Mouse (Mus musculus): Measurements from ENCODE around the gene Morf4l1. TPM values are rescaled to one million over a fixed set of nuclear protein-coding genes. Genes with fewer than 3 reads are reported as not detected.
A peak's percentile ranks its signal among the peaks of the same experiment; 100 is the strongest.

Gene Morf4l1
- polyA plus RNA-seq (2014; fragmentation: Nextera tagmentation; extraction: Ambion mirVana) = 470 and 473 TPM in 2 replicates

- H3K4me2 ChIP-seq (ENCODE audit: low read depth, severe bottlenecking) = peak within 1 kb of the TSS; percentile 71
- H3K4me3 ChIP-seq (ENCODE audit: low read depth, low read length) = peak within 1 kb of the TSS; percentile 82
- peak; percentile 98 for ATAC-seq (ENCODE audit: insufficient number of reproducible peaks, low FRiP score, low TSS enrichment, low read depth)
- H3K9ac ChIP-seq (ENCODE audit: low read length) = peak within 1 kb of the TSS; percentile 99
- no peaks in the 10 kb centered on the region for H3K36me3 ChIP-seq (ENCODE audit: control insufficient read depth, insufficient read depth, low read length)
- WGBS = 2% methylated on average over 39 of the region's 40 CpGs
- no peaks in the 10 kb centered on the region for H3K27me3 ChIP-seq (ENCODE audit: control insufficient read depth, insufficient read depth, low read length)
- H3K9me3 ChIP-seq (ENCODE audit: control insufficient read depth, low read length) = no peaks in the 10 kb centered on the region
- DNase-seq (ENCODE audit: low spot score) = peak; percentile 97
- peak within 1 kb of the TSS; percentile 95 for H3K27ac ChIP-seq (replicated peaks; ENCODE audit: low read depth, low read length)
- H3K4me1 ChIP-seq (ENCODE audit: control insufficient read depth, insufficient read depth, low read length) = no peaks in the 10 kb centered on the region
Observed at GRCm38 (mm10) chr9:90114567-90115307, at the start of gene Morf4l1. Morf4l1 (minus strand) TSS chr9:90114774.

GRCm38 (mm10) chr9:90163749-90164095 lies 49.1 kb upstream of the Morf4l1 start:
- H3K9me3 ChIP-seq (ENCODE audit: control insufficient read depth, low read length) = no peaks in the 10 kb centered on the region
- no peak for DNase-seq (ENCODE audit: low spot score)
- no peak overlapping the region for H3K27ac ChIP-seq (replicated peaks; ENCODE audit: low read depth, low read length)
- no peaks in the 10 kb centered on the region for H3K36me3 ChIP-seq (ENCODE audit: control insufficient read depth, insufficient read depth, low read length)
- peak; percentile 58 for ATAC-seq (ENCODE audit: insufficient number of reproducible peaks, low FRiP score, low TSS enrichment, low read depth)
- peak overlapping the region; percentile 77 for H3K4me2 ChIP-seq (ENCODE audit: low read depth, severe bottlenecking)
- H3K9ac ChIP-seq (ENCODE audit: low read length) = peak overlapping the region; percentile 81
- H3K27me3 ChIP-seq (ENCODE audit: control insufficient read depth, insufficient read depth, low read length) = no peaks in the 10 kb centered on the region
- peak overlapping the region; percentile 54 for H3K4me3 ChIP-seq (ENCODE audit: low read depth, low read length)
- H3K4me1 ChIP-seq (ENCODE audit: control insufficient read depth, insufficient read depth, low read length) = peaks cover 4% of the 10 kb centered on the region; the same call in 1 of the 2 replicates
- WGBS = under 1% methylated on average over 17 of the region's 18 CpGs

GRCm38 (mm10) chr9:90162926-90163748 lies 48.6 kb upstream of the Morf4l1 start, which contains the start of gene Adamts7:
Adamts7 (plus strand) TSS chr9:90163069.
- Histone ChIP-seq H3K4me3 (ENCODE audit: low read depth, low read length) (peak within 1 kb of the TSS; percentile 54), H3K27ac (replicated peaks; ENCODE audit: low read depth, low read length) (no peak within 1 kb of the TSS; the same call in 1 of the 2 replicates), H3K36me3 (ENCODE audit: control insufficient read depth, insufficient read depth, low read length) (no peaks in the 10 kb centered on the region), H3K27me3 (ENCODE audit: control insufficient read depth, insufficient read depth, low read length) (no peaks in the 10 kb centered on the region), H3K9me3 (ENCODE audit: control insufficient read depth, low read length) (no peaks in the 10 kb centered on the region), H3K4me2 (ENCODE audit: low read depth, severe bottlenecking) (peak within 1 kb of the TSS; percentile 77), H3K4me1 (ENCODE audit: control insufficient read depth, insufficient read depth, low read length) (peaks cover 4% of the 10 kb centered on the region; the same call in 1 of the 2 replicates), H3K9ac (ENCODE audit: low read length) (peak within 1 kb of the TSS; percentile 81)
- DNase-seq (ENCODE audit: low spot score) (peak; percentile 79), ATAC-seq (ENCODE audit: insufficient number of reproducible peaks, low FRiP score, low TSS enrichment, low read depth) (peak; percentile 69)
- WGBS = under 1% methylated on average over 52 of the region's 60 CpGs

- H3K27ac ChIP-seq (replicated peaks; ENCODE audit: low read depth, low read length) = no peak overlapping the region; the same call in 1 of the 2 replicates
- WGBS = 10% methylated on average over 18 of the region's 29 CpGs
- H3K4me2 ChIP-seq (ENCODE audit: low read depth, severe bottlenecking) = peak overlapping the region; percentile 77
- DNase-seq (ENCODE audit: low spot score) (peak; percentile 74), ATAC-seq (ENCODE audit: insufficient number of reproducible peaks, low FRiP score, low TSS enrichment, low read depth) (peak; percentile 78)
- H3K9ac ChIP-seq (ENCODE audit: low read length) = peak overlapping the region; percentile 81
- no peaks in the 10 kb centered on the region for H3K9me3 ChIP-seq (ENCODE audit: control insufficient read depth, low read length)
- no peaks in the 10 kb centered on the region for H3K36me3 ChIP-seq (ENCODE audit: control insufficient read depth, insufficient read depth, low read length)
- peak overlapping the region; percentile 54 for H3K4me3 ChIP-seq (ENCODE audit: low read depth, low read length)
- no peaks in the 10 kb centered on the region for H3K27me3 ChIP-seq (ENCODE audit: control insufficient read depth, insufficient read depth, low read length)
- peaks cover 4% of the 10 kb centered on the region; the same call in 1 of the 2 replicates for H3K4me1 ChIP-seq (ENCODE audit: control insufficient read depth, insufficient read depth, low read length)
Observed at GRCm38 (mm10) chr9:90162243-90162925, 47.8 kb upstream of the Morf4l1 start.

GRCm38 (mm10) chr9:90146869-90147268 lies 32.3 kb upstream of the Morf4l1 start:
- Histone ChIP-seq H3K36me3 (ENCODE audit: control insufficient read depth, insufficient read depth, low read length) (no peaks in the 10 kb centered on the region), H3K4me2 (ENCODE audit: low read depth, severe bottlenecking) (no peak overlapping the region), H3K27me3 (ENCODE audit: control insufficient read depth, insufficient read depth, low read length) (no peaks in the 10 kb centered on the region), H3K9me3 (ENCODE audit: control insufficient read depth, low read length) (no peaks in the 10 kb centered on the region), H3K4me3 (ENCODE audit: low read depth, low read length) (no peak overlapping the region), H3K4me1 (ENCODE audit: control insufficient read depth, insufficient read depth, low read length) (no peaks in the 10 kb centered on the region), H3K27ac (replicated peaks; ENCODE audit: low read depth, low read length) (no peak overlapping the region), H3K9ac (ENCODE audit: low read length) (no peak overlapping the region)
- ATAC-seq (ENCODE audit: insufficient number of reproducible peaks, low FRiP score, low TSS enrichment, low read depth) = no peak
- 81% methylated on average over 5 of the region's 5 CpGs for WGBS
- no peak for DNase-seq (ENCODE audit: low spot score)

- H3K27ac ChIP-seq (replicated peaks; ENCODE audit: low read depth, low read length) = no peak overlapping the region
- H3K4me1 ChIP-seq (ENCODE audit: control insufficient read depth, insufficient read depth, low read length) = no peaks in the 10 kb centered on the region
- H3K27me3 ChIP-seq (ENCODE audit: control insufficient read depth, insufficient read depth, low read length) = no peaks in the 10 kb centered on the region
- H3K9ac ChIP-seq (ENCODE audit: low read length) = no peak overlapping the region
- no peaks in the 10 kb centered on the region for H3K9me3 ChIP-seq (ENCODE audit: control insufficient read depth, low read length)
- H3K4me3 ChIP-seq (ENCODE audit: low read depth, low read length) = no peak overlapping the region
- H3K36me3 ChIP-seq (ENCODE audit: control insufficient read depth, insufficient read depth, low read length) = no peaks in the 10 kb centered on the region
- no peak overlapping the region for H3K4me2 ChIP-seq (ENCODE audit: low read depth, severe bottlenecking)
- ATAC-seq (ENCODE audit: insufficient number of reproducible peaks, low FRiP score, low TSS enrichment, low read depth) = no peak
- no peak for DNase-seq (ENCODE audit: low spot score)
- 39% methylated on average over 2 of the region's 2 CpGs for WGBS
Observed at GRCm38 (mm10) chr9:90145788-90146187, 31.2 kb upstream of the Morf4l1 start.

- H3K4me2 ChIP-seq (ENCODE audit: low read depth, severe bottlenecking) = no peak overlapping the region
- H3K27me3 ChIP-seq (ENCODE audit: control insufficient read depth, insufficient read depth, low read length) = no peaks in the 10 kb centered on the region
- no peaks in the 10 kb centered on the region for H3K9me3 ChIP-seq (ENCODE audit: control insufficient read depth, low read length)
- no peak overlapping the region for H3K27ac ChIP-seq (replicated peaks; ENCODE audit: low read depth, low read length)
- ATAC-seq (ENCODE audit: insufficient number of reproducible peaks, low FRiP score, low TSS enrichment, low read depth) = no peak
- H3K9ac ChIP-seq (ENCODE audit: low read length) = no peak overlapping the region
- no peak overlapping the region for H3K4me3 ChIP-seq (ENCODE audit: low read depth, low read length)
- H3K36me3 ChIP-seq (ENCODE audit: control insufficient read depth, insufficient read depth, low read length) = no peaks in the 10 kb centered on the region
- no peak for DNase-seq (ENCODE audit: low spot score)
- 91% methylated on average over 1 of the region's 1 CpGs for WGBS
- H3K4me1 ChIP-seq (ENCODE audit: control insufficient read depth, insufficient read depth, low read length) = no peaks in the 10 kb centered on the region
Observed at GRCm38 (mm10) chr9:90136678-90136965, 22.0 kb upstream of the Morf4l1 start.

- Histone ChIP-seq H3K4me1 (ENCODE audit: control insufficient read depth, insufficient read depth, low read length) (no peaks in the 10 kb centered on the region), H3K27ac (replicated peaks; ENCODE audit: low read depth, low read length) (no peak overlapping the region), H3K36me3 (ENCODE audit: control insufficient read depth, insufficient read depth, low read length) (no peaks in the 10 kb centered on the region), H3K27me3 (ENCODE audit: control insufficient read depth, insufficient read depth, low read length) (no peaks in the 10 kb centered on the region), H3K9ac (ENCODE audit: low read length) (no peak overlapping the region), H3K4me3 (ENCODE audit: low read depth, low read length) (no peak overlapping the region), H3K9me3 (ENCODE audit: control insufficient read depth, low read length) (no peaks in the 10 kb centered on the region), H3K4me2 (ENCODE audit: low read depth, severe bottlenecking) (no peak overlapping the region)
- ATAC-seq (ENCODE audit: insufficient number of reproducible peaks, low FRiP score, low TSS enrichment, low read depth) (no peak), DNase-seq (ENCODE audit: low spot score) (no peak)
- WGBS = 69% methylated on average over 9 of the region's 9 CpGs
Observed at GRCm38 (mm10) chr9:90135963-90136677, 21.5 kb upstream of the Morf4l1 start.

All from limb, embryonic 11.5 days (tissue).